Mouse (Mus musculus) forebrain, embryonic 12.5 days (tissue): Measurements from ENCODE around the gene Tpmt. TPM values are rescaled to one million over a fixed set of nuclear protein-coding genes. Genes with fewer than 3 reads are reported as not detected.

Experiments
- ATAC-seq: fragments of 200-750 bp; cut with Nextera tagmentation; 2 replicates; pipeline ENCODE4 v1.8.0; 2017; ENCODE audit warnings: moderate TSS enrichment; ENCODE audit not compliant: low FRiP score
- H3K27ac ChIP-seq: fragments of 300-500 bp; sonication (generic); 2 replicates; pipeline ENCODE4 v1.5.1; 2016; ENCODE audit warnings: mild to moderate bottlenecking
- H3K27me3 ChIP-seq: fragments of 300-500 bp; sonication (generic); 2 replicates; pipeline ENCODE4 v1.6.1; 2016; ENCODE audit warnings: mild to moderate bottlenecking
- H3K36me3 ChIP-seq: fragments of 300-500 bp; sonication (generic); replicated peaks from 2 replicates; pipeline ENCODE4 v1.6.1; 2016; ENCODE audit warnings: mild to moderate bottlenecking
- H3K4me1 ChIP-seq: fragments of 300-500 bp; sonication (generic); 2 replicates; pipeline ENCODE4 v1.6.1; 2016
- H3K4me2 ChIP-seq: fragments of 300-500 bp; sonication (generic); 2 replicates; pipeline ENCODE4 v1.6.1; 2016; ENCODE audit warnings: mild to moderate bottlenecking, moderate library complexity
- H3K4me3 ChIP-seq: fragments of 300-500 bp; sonication (generic); replicated peaks from 2 replicates; pipeline ENCODE4 v1.5.1; 2016; ENCODE audit warnings: mild to moderate bottlenecking
- H3K9ac ChIP-seq: fragments of 300-500 bp; sonication (generic); 2 replicates; pipeline ENCODE4 v1.6.1; 2016; ENCODE audit warnings: mild to moderate bottlenecking
- H3K9me3 ChIP-seq: fragments of 300-500 bp; sonication (generic); 2 replicates; pipeline ENCODE4 v1.6.1; 2016
- WGBS: fragments of 180-500 bp; shearing (Covaris S2); methylation state at CpG from one replicate; pipeline ENCODE4 v1.1.7; 2016; 5-methylcytosine and 5-hydroxymethylcytosine counted together
- polyA plus RNA-seq: library from polyadenylated mRNA; unstranded; fragments of >200 nt; fragmentation: Nextera tagmentation; extraction: Ambion mirVana; gene quantifications from 2 replicates; pipeline ENCODE4 v1.2.1, GENCODE M21; 2016

Tpmt gene
- polyA plus RNA-seq, 1 experiment from 2014 or later = 32.9 TPM

- ATAC-seq = no peak
- Histone ChIP-seq H3K27me3 (no peaks in the 10 kb centered on the region), H3K4me1 (no peaks in the 10 kb centered on the region), H3K4me3 (no peak overlapping the region), H3K36me3 (peaks cover 62% of the 10 kb centered on the region), H3K27ac (no peak overlapping the region), H3K9me3 (no peaks in the 10 kb centered on the region), H3K4me2 (no peak overlapping the region), H3K9ac (no peak overlapping the region)
- 91% methylated on average over 15 of the region's 15 CpGs for WGBS
Observed at GRCm38 (mm10) chr13:47063985-47064760, 19.6 kb upstream of the Tpmt start.

- H3K4me1 ChIP-seq = no peaks in the 10 kb centered on the region
- H3K27me3 ChIP-seq = no peaks in the 10 kb centered on the region
- H3K9me3 ChIP-seq = no peaks in the 10 kb centered on the region
- 94% methylated on average over 17 of the region's 17 CpGs for WGBS
- H3K36me3 ChIP-seq = peaks cover 60% of the 10 kb centered on the region
- no peak for ATAC-seq
- H3K27ac ChIP-seq = no peak overlapping the region
- no peak overlapping the region for H3K4me3 ChIP-seq
- no peak overlapping the region for H3K9ac ChIP-seq
- no peak overlapping the region for H3K4me2 ChIP-seq
Observed at GRCm38 (mm10) chr13:47062756-47063155, 18.2 kb upstream of the Tpmt start.

GRCm38 (mm10) chr13:47056781-47057180 lies 12.2 kb upstream of the Tpmt start:
- Histone ChIP-seq H3K27ac (no peak overlapping the region), H3K4me2 (no peak overlapping the region), H3K4me1 (peaks cover 5% of the 10 kb centered on the region), H3K27me3 (no peaks in the 10 kb centered on the region), H3K9me3 (no peaks in the 10 kb centered on the region), H3K36me3 (peaks cover 52% of the 10 kb centered on the region), H3K9ac (no peak overlapping the region), H3K4me3 (no peak overlapping the region)
- ATAC-seq = no peak
- WGBS = 97% methylated on average over 5 of the region's 5 CpGs

- whole genome bisulfite sequencing = 93% methylated on average over 11 of the region's 11 CpGs
Observed at GRCm38 (mm10) chr13:47056126-47056525, 11.6 kb upstream of the Tpmt start.

GRCm38 (mm10) chr13:47053971-47054370 lies 9.4 kb upstream of the Tpmt start:
- WGBS = 32% methylated on average over 10 of the region's 10 CpGs
- H3K36me3 ChIP-seq = peaks cover 56% of the 10 kb centered on the region
- ATAC-seq = peak; percentile 73; the same call in 1 of the 2 replicates

More at GRCm38 (mm10) chr13:47056126-47056525, 11.6 kb upstream of the Tpmt start:
- Histone ChIP-seq H3K9me3 (no peaks in the 10 kb centered on the region), H3K27ac (no peak overlapping the region), H3K4me2 (no peak overlapping the region), H3K4me3 (no peak overlapping the region), H3K27me3 (no peaks in the 10 kb centered on the region), H3K36me3 (peaks cover 51% of the 10 kb centered on the region), H3K4me1 (peaks cover 5% of the 10 kb centered on the region), H3K9ac (no peak overlapping the region)
- no peak for ATAC-seq

GRCm38 (mm10) chr13:47050009-47050408 lies 5.5 kb upstream of the Tpmt start:
- H3K4me2 ChIP-seq = no peak overlapping the region
- H3K36me3 ChIP-seq = peaks cover 47% of the 10 kb centered on the region
- no peak overlapping the region for H3K4me3 ChIP-seq
- ATAC-seq = no peak
- H3K27ac ChIP-seq = no peak overlapping the region
- H3K27me3 ChIP-seq = no peaks in the 10 kb centered on the region
- H3K4me1 ChIP-seq = peaks cover 5% of the 10 kb centered on the region
- H3K9ac ChIP-seq = no peak overlapping the region
- WGBS = 90% methylated on average over 4 of the region's 4 CpGs
- H3K9me3 ChIP-seq = no peaks in the 10 kb centered on the region

More at GRCm38 (mm10) chr13:47053971-47054370, 9.4 kb upstream of the Tpmt start:
- Histone ChIP-seq H3K9ac (no peak overlapping the region), H3K27ac (peak overlapping the region; percentile 70), H3K4me1 (peaks cover 5% of the 10 kb centered on the region), H3K9me3 (no peaks in the 10 kb centered on the region), H3K4me2 (no peak overlapping the region), H3K4me3 (no peak overlapping the region), H3K27me3 (no peaks in the 10 kb centered on the region)

- Histone ChIP-seq H3K27me3 (no peaks in the 10 kb centered on the region), H3K4me1 (peaks cover 11% of the 10 kb centered on the region), H3K4me3 (no peak overlapping the region), H3K36me3 (peaks cover 42% of the 10 kb centered on the region), H3K9ac (no peak overlapping the region), H3K27ac (no peak overlapping the region), H3K4me2 (no peak overlapping the region), H3K9me3 (no peaks in the 10 kb centered on the region)
- WGBS = 91% methylated on average over 4 of the region's 4 CpGs
- ATAC-seq = no peak
Observed at GRCm38 (mm10) chr13:47047996-47048395, 3.5 kb upstream of the Tpmt start.

- H3K27me3 ChIP-seq = no peaks in the 10 kb centered on the region
- peak; percentile 3; the same call in 1 of the 2 replicates for ATAC-seq
- H3K9me3 ChIP-seq = no peaks in the 10 kb centered on the region
- H3K4me1 ChIP-seq = peaks cover 15% of the 10 kb centered on the region
- 1% methylated on average over 45 of the region's 45 CpGs for WGBS
- H3K36me3 ChIP-seq = peaks cover 6% of the 10 kb centered on the region
- peak overlapping the region; percentile 81 for H3K9ac ChIP-seq
- H3K27ac ChIP-seq = peak overlapping the region; percentile 78
- H3K4me2 ChIP-seq = peak overlapping the region; percentile 100
- peak overlapping the region; percentile 85 for H3K4me3 ChIP-seq
Observed at GRCm38 (mm10) chr13:47043833-47044616, 512 bp downstream of the Tpmt start.

GRCm38 (mm10) chr13:47043030-47043680 lies 1.4 kb downstream of the Tpmt start, which contains the start of gene Kdm1b:
Kdm1b (plus strand) TSS chr13:47043499.
- Histone ChIP-seq H3K4me3 (peak within 1 kb of the TSS; percentile 85), H3K4me1 (peaks cover 15% of the 10 kb centered on the region), H3K27me3 (no peaks in the 10 kb centered on the region), H3K36me3 (no peaks in the 10 kb centered on the region), H3K4me2 (peak within 1 kb of the TSS; percentile 100), H3K9me3 (no peaks in the 10 kb centered on the region), H3K9ac (peak within 1 kb of the TSS; percentile 81), H3K27ac (peak within 1 kb of the TSS; percentile 78)
- under 1% methylated on average over 45 of the region's 48 CpGs for WGBS
- ATAC-seq = peak; percentile 96

- peak overlapping the region; percentile 45; the same call in 1 of the 2 replicates for H3K9ac ChIP-seq
- peaks cover 15% of the 10 kb centered on the region for H3K4me1 ChIP-seq
- no peaks in the 10 kb centered on the region for H3K9me3 ChIP-seq
- H3K27me3 ChIP-seq = no peaks in the 10 kb centered on the region
- peak overlapping the region; percentile 100 for H3K4me2 ChIP-seq
- peak overlapping the region; percentile 27; the same call in 1 of the 2 replicates for H3K27ac ChIP-seq
- H3K36me3 ChIP-seq = no peaks in the 10 kb centered on the region
- peak overlapping the region; percentile 85 for H3K4me3 ChIP-seq
- ATAC-seq = no peak
- 51% methylated on average over 8 of the region's 8 CpGs for WGBS
Observed at GRCm38 (mm10) chr13:47042024-47042633, 2.4 kb downstream of the Tpmt start.

- H3K4me3 ChIP-seq = no peak overlapping the region
- H3K4me2 ChIP-seq = no peak overlapping the region
- H3K36me3 ChIP-seq = no peaks in the 10 kb centered on the region
- no peak overlapping the region for H3K9ac ChIP-seq
- WGBS = 92% methylated on average over 5 of the region's 5 CpGs
- ATAC-seq = no peak
- H3K4me1 ChIP-seq = peaks cover 15% of the 10 kb centered on the region
- no peaks in the 10 kb centered on the region for H3K27me3 ChIP-seq
- H3K27ac ChIP-seq = no peak overlapping the region
- H3K9me3 ChIP-seq = no peaks in the 10 kb centered on the region
Observed at GRCm38 (mm10) chr13:47040061-47040460, 4.5 kb downstream of the Tpmt start.
